Mouse (Mus musculus) ES-E14 (cell line): Measurements from ENCODE around the gene Sowahb. TPM values are rescaled to one million over a fixed set of nuclear protein-coding genes. Genes with fewer than 3 reads are reported as not detected.

Experiments used
- DNase-seq: peaks from one replicate; pipeline ENCODE4 v3.0.0-alpha.2; 2013; ENCODE audit warnings: low read depth, low spot score
- H3K27ac ChIP-seq: 2 replicates; pipeline ENCODE4 v1.5.1; 2012; ENCODE audit warnings: low read depth, mild to moderate bottlenecking, low read length, moderate library complexity, mixed read lengths; ENCODE audit not compliant: poor library complexity, insufficient read depth, severe bottlenecking
- H3K36me3 ChIP-seq: 2 replicates; pipeline ENCODE4 v1.6.1; 2012; ENCODE audit warnings: mild to moderate bottlenecking, low read length, moderate library complexity, mixed read lengths; ENCODE audit not compliant: control insufficient read depth, poor library complexity, insufficient read depth, severe bottlenecking
- H3K4me1 ChIP-seq, 2 experiments: fragments of 150-350 bp in 1 of 2; sonication (generic) in 1 of 2; 2 replicates each; pipeline ENCODE4 v1.6.1; 2012; ENCODE audit warnings: low read length in 2 of 2, mild to moderate bottlenecking in 1 of 2, mixed read lengths in 1 of 2; ENCODE audit not compliant: control insufficient read depth in 2 of 2, insufficient read depth in 2 of 2, poor library complexity in 1 of 2
- H3K4me3 ChIP-seq, 2 experiments: fragments of 150-350 bp in 1 of 2; sonication (generic) in 1 of 2; 2 replicates each; pipeline ENCODE4 v1.5.1; 2012; ENCODE audit warnings: low read length in 2 of 2, low read depth in 1 of 2, mild to moderate bottlenecking in 1 of 2, mixed read lengths in 1 of 2; ENCODE audit not compliant: insufficient read depth in 1 of 2, poor library complexity in 1 of 2, severe bottlenecking in 1 of 2
- H3K9ac ChIP-seq: 2 replicates; pipeline ENCODE4 v1.6.1; 2012; ENCODE audit warnings: low read depth, mild to moderate bottlenecking, low read length, mixed read lengths; ENCODE audit not compliant: poor library complexity, insufficient read depth, severe bottlenecking
- H3K9me3 ChIP-seq: fragments of 150-350 bp; sonication (generic); 2 replicates; pipeline ENCODE4 v1.6.1; 2012; ENCODE audit warnings: low read depth, mild to moderate bottlenecking, low read length; ENCODE audit not compliant: control insufficient read depth, insufficient read depth
- CHD2 ChIP-seq: IDR thresholded peaks from 2 replicates; pipeline ENCODE4 v1.6.1; 2014; ENCODE audit warnings: mild to moderate bottlenecking, low read depth, low read length, inconsistent platforms
- HCFC1 ChIP-seq: IDR thresholded peaks from 2 replicates; pipeline ENCODE4 v1.6.1; 2012; ENCODE audit warnings: low read length, inconsistent platforms, borderline replicate concordance; ENCODE audit not compliant: insufficient read depth
- MAFK ChIP-seq: IDR thresholded peaks from 2 replicates; pipeline ENCODE4 v1.6.1; 2014; ENCODE audit warnings: mild to moderate bottlenecking, low read depth, low read length, inconsistent platforms; ENCODE audit not compliant: insufficient read depth
- ZC3H11A ChIP-seq: IDR thresholded peaks from 2 replicates; pipeline ENCODE4 v1.6.1; 2012; ENCODE audit warnings: low read depth, mild to moderate bottlenecking, inconsistent platforms, low read length, borderline replicate concordance
- ZNF384 ChIP-seq: IDR thresholded peaks from 2 replicates; pipeline ENCODE4 v1.6.1; 2012; ENCODE audit warnings: low read depth, low read length, inconsistent platforms
- in situ Hi-C, 2 experiments: fragments of 600-800 bp; cut with MboI; formaldehyde crosslinking; loops; one replicate each; pipeline ENCODE4 v1.15.1; 2025; ENCODE audit warnings: low sequenced_read_pairs in 2 of 2, inconsistent platforms in 1 of 2; ENCODE audit not compliant: unreplicated experiment in 2 of 2
- total RNA-seq: library from RNA; depleted of rRNA; stranded (reverse); fragments of 300-350 nt; gene quantifications from 2 replicates; pipeline ENCODE4 v1.2.3, GENCODE M21; 2012

Sowahb gene
- total RNA-seq, 1 experiment = 1.9 TPM

- no peaks in the 10 kb centered on the region for H3K36me3 ChIP-seq
- TF ChIP-seq ZNF384 = no peak
- TF ChIP-seq MAFK = no peak
- TF ChIP-seq ZC3H11A = no peak
- no peak for TF ChIP-seq HCFC1
- TF ChIP-seq CHD2 = no peak
- in situ Hi-C loops = no loop called here
These were observed 33.0 kb upstream of the Sowahb start for GRCm38 (mm10) chr5:93077661-93078323.

GRCm38 (mm10) chr5:93060865-93061264, 16.0 kb upstream of the Sowahb start:
- no peak for DNase-seq
- H3K36me3 ChIP-seq = no peaks in the 10 kb centered on the region
- no peaks in the 10 kb centered on the region for H3K4me1 ChIP-seq
- in situ Hi-C loops = no loop called here
- H3K4me3 ChIP-seq = no peak overlapping the region
- no peaks in the 10 kb centered on the region for H3K9me3 ChIP-seq
- TF ChIP-seq MAFK (no peak), HCFC1 (no peak), ZNF384 (no peak), CHD2 (no peak), ZC3H11A (no peak)
- no peak overlapping the region for H3K27ac ChIP-seq
- H3K9ac ChIP-seq = no peak overlapping the region

More at GRCm38 (mm10) chr5:93077661-93078323, 33.0 kb upstream of the Sowahb start:
- no peak overlapping the region for H3K9ac ChIP-seq
- H3K4me3 ChIP-seq = no peak overlapping the region
- peaks cover 0 to 5% of the 10 kb centered on the region in 2 experiments; a peak in 1 of 4 replicates for H3K4me1 ChIP-seq
- no peaks in the 10 kb centered on the region for H3K9me3 ChIP-seq
- DNase-seq = no peak
- no peak overlapping the region for H3K27ac ChIP-seq

- in situ Hi-C loops = no loop called here
These were observed 9.0 kb upstream of the Sowahb start for GRCm38 (mm10) chr5:93053606-93054397.

GRCm38 (mm10) chr5:93051951-93052350, 7.1 kb upstream of the Sowahb start:
- Histone ChIP-seq H3K4me3 (no peak overlapping the region), H3K27ac (no peak overlapping the region), H3K9ac (no peak overlapping the region), H3K36me3 (no peaks in the 10 kb centered on the region), H3K4me1 (no peaks in the 10 kb centered on the region), H3K9me3 (no peaks in the 10 kb centered on the region)
- no peak for DNase-seq
- in situ Hi-C loops = no loop called here
- TF ChIP-seq CHD2 (no peak), HCFC1 (no peak), ZC3H11A (no peak), MAFK (no peak), ZNF384 (no peak)

More at GRCm38 (mm10) chr5:93053606-93054397, 9.0 kb upstream of the Sowahb start:
- no peak overlapping the region for H3K4me3 ChIP-seq
- TF ChIP-seq HCFC1 (no peak), MAFK (no peak), CHD2 (no peak), ZC3H11A (no peak), ZNF384 (no peak)
- no peaks in the 10 kb centered on the region for H3K4me1 ChIP-seq
- H3K9me3 ChIP-seq = no peaks in the 10 kb centered on the region
- H3K27ac ChIP-seq = no peak overlapping the region
- no peaks in the 10 kb centered on the region for H3K36me3 ChIP-seq
- no peak for DNase-seq
- H3K9ac ChIP-seq = no peak overlapping the region

- Histone ChIP-seq H3K36me3 (no peaks in the 10 kb centered on the region), H3K4me1 (no peaks in the 10 kb centered on the region), H3K9me3 (no peaks in the 10 kb centered on the region), H3K9ac (no peak overlapping the region), H3K27ac (no peak overlapping the region), H3K4me3 (no peak overlapping the region)
- DNase-seq = no peak
- TF ChIP-seq ZC3H11A = 0 out of 2 replicates have a peak, but pooled peaks have one; percentile 50
- no peak for TF ChIP-seq ZNF384
- TF ChIP-seq CHD2 = no peak
- TF ChIP-seq HCFC1 = no peak
- TF ChIP-seq MAFK = no peak
- in situ Hi-C loops = no loop called here
These were observed 6.2 kb upstream of the Sowahb start for GRCm38 (mm10) chr5:93051041-93051440.
